Mouse (Mus musculus) lung, adult 2 months (tissue): ENCODE measurements around the gene Myg1.

Experiments
- CTCF ChIP-seq: fragments of 200-500 bp; IDR thresholded peaks from 2 replicates; pipeline ENCODE4 v1.5.1; 2011; ENCODE audit warnings: mild to moderate bottlenecking, low read length, control low read depth; ENCODE audit not compliant: insufficient read depth
- POLR2A ChIP-seq: fragments of 200-500 bp; IDR thresholded peaks from 2 replicates; pipeline ENCODE4 v1.6.1; 2011; ENCODE audit warnings: low read depth, mild to moderate bottlenecking, control low read depth, low read length, borderline replicate concordance; ENCODE audit errors: extremely low read depth

DNA sequence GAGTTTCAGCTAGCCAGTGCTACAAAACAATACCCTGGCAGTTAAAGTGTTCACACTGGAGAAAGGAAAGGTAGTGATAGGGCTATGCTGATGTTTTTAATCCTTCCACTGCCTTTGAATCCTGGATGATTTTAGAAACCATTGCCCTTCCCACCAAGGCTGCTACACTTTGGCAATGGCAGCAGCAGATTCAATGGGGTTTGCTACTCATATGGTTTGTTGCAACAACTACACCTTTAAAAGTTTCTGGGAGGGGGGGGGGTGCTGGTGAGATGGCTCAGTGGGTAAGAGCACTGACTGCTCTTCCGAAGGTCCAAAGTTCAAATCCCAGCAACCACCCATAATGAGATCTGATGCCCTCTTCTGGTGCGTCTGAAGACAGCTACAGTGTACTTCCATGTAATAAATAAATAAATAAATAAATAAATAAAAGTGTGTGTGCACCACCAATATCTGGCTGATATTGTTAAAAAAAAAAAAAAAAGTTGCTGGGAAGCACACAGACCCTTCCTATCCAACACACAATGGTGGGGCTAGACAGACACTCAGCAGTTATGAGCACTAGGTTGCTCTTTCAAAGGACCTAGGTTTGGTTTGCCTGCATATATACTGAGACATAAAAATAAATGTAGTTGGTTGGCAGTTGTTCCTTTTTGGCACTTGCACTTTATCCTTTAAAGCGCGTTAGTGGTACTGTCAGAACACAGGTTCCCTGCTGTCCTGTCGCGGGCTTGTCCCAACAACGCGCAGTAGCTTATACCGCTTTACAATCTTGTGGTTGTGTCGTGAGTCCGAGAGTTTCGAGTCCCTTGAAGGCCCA, 6.6 kb upstream of the Myg1 start:
- TF ChIP-seq CTCF (no peak), POLR2A (no peak)
